Mouse (Mus musculus) neural tube, embryonic 10.5 days (tissue): ENCODE measurements at regions not wholly inside any gene's neighbourhood (a gene's known extent, or its start where the extent isn't known, plus 50 kb on each side); places are given as distances from the start of the nearest gene placed in this dataset.

Experiments
- DNase-seq: peaks from one replicate; pipeline ENCODE4 v3.0.0-alpha.2; 2017; ENCODE audit warnings: low spot score; ENCODE audit errors: extremely low spot score

GRCm38 (mm10) chr15:88362966-88363365 is 237.1 kb upstream of the Zdhhc25 start:
- no peak for DNase-seq

- DNase-seq: no peak
Observed at GRCm38 (mm10) chr15:88370366-88370765, 229.7 kb upstream of the Zdhhc25 start.

- no peak for DNase-seq
Observed at GRCm38 (mm10) chr15:88372039-88372438, 228.1 kb upstream of the Zdhhc25 start.

GRCm38 (mm10) chr15:88373923-88374322 is 226.2 kb upstream of the Zdhhc25 start:
- DNase-seq: no peak

- DNase-seq: no peak
Observed at GRCm38 (mm10) chr15:88379342-88379741, 220.8 kb upstream of the Zdhhc25 start.

- DNase-seq: no peak
Observed at GRCm38 (mm10) chr15:88379951-88380623, 220.0 kb upstream of the Zdhhc25 start.

GRCm38 (mm10) chr15:88381419-88381818 is 218.7 kb upstream of the Zdhhc25 start:
- no peak for DNase-seq

GRCm38 (mm10) chr15:88385943-88386342 is 214.2 kb upstream of the Zdhhc25 start:
- DNase-seq: no peak

GRCm38 (mm10) chr15:88386711-88387110 is 213.4 kb upstream of the Zdhhc25 start:
- no peak for DNase-seq

GRCm38 (mm10) chr15:88391822-88392221 is 208.3 kb upstream of the Zdhhc25 start:
- no peak for DNase-seq

- DNase-seq: peak; percentile 19
Observed at GRCm38 (mm10) chr15:88399064-88399463, 201.0 kb upstream of the Zdhhc25 start.

- no peak for DNase-seq
Observed at GRCm38 (mm10) chr15:88399989-88400388, 200.1 kb upstream of the Zdhhc25 start.

GRCm38 (mm10) chr15:88400787-88401186 is 199.3 kb upstream of the Zdhhc25 start:
- DNase-seq: no peak

- no peak for DNase-seq
Observed at GRCm38 (mm10) chr15:88408461-88409379, 191.4 kb upstream of the Zdhhc25 start.

- no peak for DNase-seq
Observed at GRCm38 (mm10) chr15:88414206-88414605, 185.9 kb upstream of the Zdhhc25 start.

- no peak for DNase-seq
Observed at GRCm38 (mm10) chr15:88418881-88419280, 181.2 kb upstream of the Zdhhc25 start.

- peak; percentile 32 for DNase-seq
Observed at GRCm38 (mm10) chr15:88428441-88428840, 171.7 kb upstream of the Zdhhc25 start.

- DNase-seq: no peak
Observed at GRCm38 (mm10) chr15:88430941-88431340, 169.2 kb upstream of the Zdhhc25 start.

- DNase-seq: no peak
Observed at GRCm38 (mm10) chr15:88448272-88448671, 151.8 kb upstream of the Zdhhc25 start.

- DNase-seq: no peak
Observed at GRCm38 (mm10) chr15:88451241-88451640, 148.9 kb upstream of the Zdhhc25 start.

GRCm38 (mm10) chr15:88468107-88468506 is 132.0 kb upstream of the Zdhhc25 start:
- no peak for DNase-seq

- peak; percentile 44 for DNase-seq
Observed at GRCm38 (mm10) chr15:88468810-88469209, 131.3 kb upstream of the Zdhhc25 start.
